Mouse (Mus musculus): ENCODE results near the gene Olfr1222. TPM values are rescaled to one million over a fixed set of nuclear protein-coding genes. Genes with fewer than 3 reads are reported as not detected.
"Not testable (repeated sequence)": the region's sequence is repeated elsewhere in the genome, so short reads cannot be mapped to it uniquely, and the experiment has no call there.

Olfr1222 gene
- polyA plus RNA-seq (2016; fragmentation: Nextera tagmentation; extraction: Ambion mirVana) = not detected in 2 replicates

GRCm38 (mm10) chr2:89132954-89133353 is at the start of gene Olfr1222:
Gene Olfr1222 (minus strand): TSS chr2:89133054.
- WGBS = 88% methylated on average over 3 of the region's 3 CpGs
- Histone ChIP-seq H3K4me1 (no peaks in the 10 kb centered on the region), H3K4me2 (no peak within 1 kb of the TSS), H3K9ac (no peak within 1 kb of the TSS), H3K36me3 (replicated peaks) (no peaks in the 10 kb centered on the region), H3K27me3 (no peaks in the 10 kb centered on the region), H3K4me3 (replicated peaks) (no peak within 1 kb of the TSS), H3K27ac (no peak within 1 kb of the TSS), H3K9me3 (no peaks in the 10 kb centered on the region)
- ATAC-seq (ENCODE audit: low FRiP score) = no peak

DNA sequence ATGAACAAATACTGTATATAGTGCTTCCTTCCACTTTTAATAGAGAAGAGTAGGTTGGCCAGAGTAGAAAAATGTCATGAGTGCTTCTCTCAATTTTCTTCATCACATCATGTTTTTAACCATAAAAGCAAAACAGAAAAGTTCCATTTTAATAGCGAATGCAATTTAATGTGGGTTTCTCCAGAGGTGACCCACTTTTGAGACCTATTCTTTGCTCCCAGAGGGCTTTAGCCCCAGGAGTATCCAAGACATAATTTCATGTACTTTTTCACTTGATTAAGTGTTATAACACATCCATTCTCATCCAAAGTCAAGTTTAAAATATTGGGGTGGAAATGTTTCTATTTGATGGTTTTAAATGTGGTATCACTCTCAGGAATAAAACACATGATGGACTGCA is 41.7 kb upstream of the Olfr1222 start, which contains the start of gene Olfr1225:
Olfr1225 (minus strand) TSS at position 101 of the 400 bp plus-strand sequence.
- WGBS = 100% methylated on average over 1 of the region's 1 CpGs

DNA sequence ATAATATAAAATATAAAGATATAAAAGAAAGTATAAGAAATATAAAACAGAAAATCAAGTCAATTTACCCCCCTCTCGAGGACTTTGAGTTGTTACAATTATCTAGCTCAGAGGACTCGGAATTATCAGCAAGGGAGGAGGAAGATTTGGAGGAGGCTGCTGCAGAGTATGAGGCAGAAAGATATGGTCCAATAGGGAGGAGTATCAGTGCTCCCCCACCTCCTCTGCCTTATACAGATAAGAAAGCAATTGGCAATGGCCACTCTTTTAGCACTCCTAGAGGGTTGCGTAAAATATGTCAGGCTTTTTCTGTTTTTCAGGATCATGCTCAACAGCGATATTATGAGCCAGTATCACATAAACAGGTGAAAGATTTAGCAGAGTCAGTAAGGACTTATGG is 31.9 kb upstream of the Olfr1222 start:
- WGBS = 91% methylated on average over 4 of the region's 4 CpGs
- ATAC-seq (ENCODE audit: low FRiP score); H3K9me3 ChIP-seq: not testable (repeated sequence)

More for the DNA sequence above, 41.7 kb upstream of the Olfr1222 start, which contains the start of gene Olfr1225:
- H3K4me2 ChIP-seq = no peak within 1 kb of the TSS
- no peaks in the 10 kb centered on the region for H3K9me3 ChIP-seq
- H3K36me3 ChIP-seq (replicated peaks) = no peaks in the 10 kb centered on the region
- H3K9ac ChIP-seq = no peak within 1 kb of the TSS
- H3K4me3 ChIP-seq (replicated peaks) = no peak within 1 kb of the TSS
- no peak for ATAC-seq (ENCODE audit: low FRiP score)
- H3K27ac ChIP-seq = no peak within 1 kb of the TSS
- no peaks in the 10 kb centered on the region for H3K4me1 ChIP-seq
- no peaks in the 10 kb centered on the region for H3K27me3 ChIP-seq

DNA sequence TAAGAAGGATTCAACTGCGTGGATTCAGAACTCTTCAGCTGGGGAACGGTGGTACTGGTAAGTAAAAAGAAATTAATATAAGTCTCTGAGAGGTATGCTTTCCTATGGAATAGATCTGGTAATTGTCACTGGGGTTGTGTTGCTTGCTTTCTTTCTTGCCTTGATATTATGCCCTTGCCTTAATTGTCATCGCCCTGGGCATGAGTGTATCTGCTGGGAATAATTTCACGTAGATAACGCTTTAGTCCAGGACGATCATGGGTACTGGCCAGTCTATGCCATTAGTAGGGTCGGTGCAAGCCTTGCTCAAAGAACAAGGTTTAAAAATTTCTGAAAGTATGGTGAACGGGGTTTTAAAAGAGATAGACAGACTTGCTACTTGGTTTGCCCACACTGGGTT is 31.1 kb upstream of the Olfr1222 start, which contains the start of gene Olfr1224-ps1:
Olfr1224-ps1 (minus strand) TSS at position 101 of the 400 bp plus-strand sequence.
- H3K36me3 ChIP-seq (replicated peaks) = not testable (repeated sequence)

More for the DNA sequence above, 31.9 kb upstream of the Olfr1222 start:
- H3K4me1 ChIP-seq; H3K9ac ChIP-seq; H3K4me2 ChIP-seq; H3K27me3 ChIP-seq; H3K27ac ChIP-seq; H3K36me3 ChIP-seq (replicated peaks); H3K4me3 ChIP-seq (replicated peaks): not testable (repeated sequence)

GRCm38 (mm10) chr2:89151460-89151859 is 18.6 kb upstream of the Olfr1222 start, which contains the start of gene Olfr1223:
Gene Olfr1223 (minus strand): TSS chr2:89151560.
- 83% methylated on average over 1 of the region's 1 CpGs for WGBS
- Histone ChIP-seq H3K27me3 (no peaks in the 10 kb centered on the region), H3K36me3 (replicated peaks) (no peaks in the 10 kb centered on the region)

More for the DNA sequence above, 31.1 kb upstream of the Olfr1222 start, which contains the start of gene Olfr1224-ps1:
- H3K27me3 ChIP-seq; H3K9me3 ChIP-seq; ATAC-seq (ENCODE audit: low FRiP score); H3K4me3 ChIP-seq (replicated peaks); H3K9ac ChIP-seq; H3K4me2 ChIP-seq; H3K4me1 ChIP-seq; H3K27ac ChIP-seq: not testable (repeated sequence)
- WGBS = 93% methylated on average over 8 of the region's 8 CpGs

GRCm38 (mm10) chr2:89117183-89117582 is 15.7 kb downstream of the Olfr1222 start, which contains the start of gene Olfr1221:
Gene Olfr1221 (minus strand): TSS chr2:89117283.
- H3K36me3 ChIP-seq (replicated peaks) = no peaks in the 10 kb centered on the region
- no peaks in the 10 kb centered on the region for H3K4me1 ChIP-seq
- 89% methylated on average over 2 of the region's 2 CpGs for WGBS
- no peak within 1 kb of the TSS for H3K27ac ChIP-seq
- no peak within 1 kb of the TSS for H3K4me2 ChIP-seq
- no peak for ATAC-seq (ENCODE audit: low FRiP score)
- H3K4me3 ChIP-seq (replicated peaks) = no peak within 1 kb of the TSS
- H3K27me3 ChIP-seq = no peaks in the 10 kb centered on the region
- no peaks in the 10 kb centered on the region for H3K9me3 ChIP-seq
- H3K9ac ChIP-seq = no peak within 1 kb of the TSS

More at GRCm38 (mm10) chr2:89151460-89151859, 18.6 kb upstream of the Olfr1222 start, which contains the start of gene Olfr1223:
- H3K4me2 ChIP-seq = no peak within 1 kb of the TSS
- no peaks in the 10 kb centered on the region for H3K4me1 ChIP-seq
- H3K27ac ChIP-seq = no peak within 1 kb of the TSS
- H3K9me3 ChIP-seq = no peaks in the 10 kb centered on the region
- no peak within 1 kb of the TSS for H3K9ac ChIP-seq
- H3K4me3 ChIP-seq (replicated peaks) = no peak within 1 kb of the TSS
- no peak for ATAC-seq (ENCODE audit: low FRiP score)

DNA sequence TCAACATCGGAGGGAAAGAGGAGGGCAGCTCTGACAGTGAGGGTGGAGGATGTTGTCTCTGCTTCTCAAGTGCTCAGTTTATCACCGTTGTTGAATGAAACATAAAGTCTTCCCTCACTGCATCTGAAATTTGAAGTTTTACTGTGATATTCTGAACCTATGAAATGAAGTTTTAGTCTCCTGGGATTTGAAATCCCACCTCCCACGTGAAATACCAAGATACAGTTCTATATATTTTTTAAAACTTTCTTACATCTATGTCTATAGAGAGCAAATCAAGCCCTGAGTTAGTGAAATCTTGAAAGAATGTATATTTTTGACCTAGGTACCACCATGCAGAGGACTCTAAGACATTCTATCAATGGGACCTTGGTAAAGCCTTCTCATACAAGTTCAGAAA is 26.1 kb downstream of the Olfr1222 start, which contains the start of gene Olfr1220:
Olfr1220 (minus strand) TSS at position 101 of the 400 bp plus-strand sequence.
- Histone ChIP-seq H3K9me3 (no peaks in the 10 kb centered on the region), H3K4me1 (no peaks in the 10 kb centered on the region), H3K27ac (no peak within 1 kb of the TSS), H3K4me3 (replicated peaks) (no peak within 1 kb of the TSS), H3K9ac (no peak within 1 kb of the TSS), H3K27me3 (no peaks in the 10 kb centered on the region), H3K36me3 (replicated peaks) (no peaks in the 10 kb centered on the region), H3K4me2 (no peak within 1 kb of the TSS)
- WGBS = 78% methylated on average over 3 of the region's 3 CpGs
- no peak for ATAC-seq (ENCODE audit: low FRiP score)

- no peak for ATAC-seq (ENCODE audit: low FRiP score)
- no peak overlapping the region for H3K9ac ChIP-seq
- no peak overlapping the region for H3K4me3 ChIP-seq (replicated peaks)
- H3K27ac ChIP-seq = no peak overlapping the region
- H3K4me1 ChIP-seq = no peaks in the 10 kb centered on the region
- no peak overlapping the region for H3K4me2 ChIP-seq
- H3K36me3 ChIP-seq (replicated peaks) = no peaks in the 10 kb centered on the region
- H3K9me3 ChIP-seq = no peaks in the 10 kb centered on the region
- no peaks in the 10 kb centered on the region for H3K27me3 ChIP-seq
Measured at GRCm38 (mm10) chr2:89105651-89106050, 27.2 kb downstream of the Olfr1222 start.

DNA sequence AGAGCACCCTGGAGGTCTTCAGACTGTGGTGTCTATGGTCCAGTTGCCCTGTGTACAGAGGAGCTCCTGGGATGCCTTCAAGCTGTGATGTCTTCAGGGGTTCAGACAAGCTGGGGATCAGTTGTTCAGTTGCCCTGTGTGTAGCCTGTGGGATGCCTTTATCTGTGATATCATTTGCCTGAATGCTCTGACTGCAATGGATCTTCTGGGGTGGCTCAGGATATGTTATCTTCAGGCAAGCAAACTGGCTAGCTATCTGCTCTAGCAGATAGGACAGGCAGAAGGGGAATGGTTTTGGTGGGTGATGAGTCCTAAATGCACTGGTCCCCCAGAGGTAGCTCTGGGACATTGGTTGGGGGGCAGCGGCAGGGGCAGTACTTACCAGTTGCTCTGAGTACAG is 39.0 kb downstream of the Olfr1222 start:
- Histone ChIP-seq H3K9me3 (no peaks in the 10 kb centered on the region), H3K27me3 (no peaks in the 10 kb centered on the region), H3K4me1 (no peaks in the 10 kb centered on the region), H3K4me3 (replicated peaks) (no peak overlapping the region), H3K9ac (no peak overlapping the region), H3K27ac (no peak overlapping the region), H3K36me3 (replicated peaks) (no peaks in the 10 kb centered on the region), H3K4me2 (no peak overlapping the region)
- no peak for ATAC-seq (ENCODE audit: low FRiP score)
- WGBS = 90% methylated on average over 1 of the region's 1 CpGs

- Histone ChIP-seq H3K9ac (no peak within 1 kb of the TSS), H3K4me1 (no peaks in the 10 kb centered on the region), H3K9me3 (no peaks in the 10 kb centered on the region), H3K4me3 (replicated peaks) (no peak within 1 kb of the TSS), H3K27me3 (no peaks in the 10 kb centered on the region), H3K27ac (no peak within 1 kb of the TSS), H3K36me3 (replicated peaks) (no peaks in the 10 kb centered on the region), H3K4me2 (no peak within 1 kb of the TSS)
- whole genome bisulfite sequencing = 68% methylated on average over 1 of the region's 1 CpGs
- no peak for ATAC-seq (ENCODE audit: low FRiP score)
Measured at GRCm38 (mm10) chr2:89083413-89083812, 49.4 kb downstream of the Olfr1222 start, which contains the start of gene Olfr1219. Gene Olfr1219 (minus strand): TSS chr2:89083513.

DNA sequence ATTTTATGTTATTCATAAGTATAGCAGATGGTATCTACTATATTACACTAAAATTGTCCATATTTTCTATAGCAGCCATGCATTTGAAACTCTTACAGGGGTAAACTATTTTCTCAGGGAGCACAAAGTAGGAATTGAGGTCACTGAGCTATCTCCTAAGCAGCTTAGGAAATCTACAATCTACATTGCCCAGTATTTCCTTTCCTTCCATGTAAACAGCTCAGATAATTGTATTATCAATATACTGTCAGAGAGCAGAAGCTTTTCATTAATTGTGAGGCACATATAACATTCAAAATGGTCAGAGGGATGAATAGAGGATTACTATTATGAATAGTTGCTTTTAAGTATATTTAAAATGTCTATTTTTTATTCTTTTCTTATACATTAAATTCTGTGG is 51.4 kb downstream of the Olfr1222 start:
- ATAC-seq (ENCODE audit: low FRiP score) = no peak
- no peak overlapping the region for H3K4me2 ChIP-seq
- H3K4me1 ChIP-seq = no peaks in the 10 kb centered on the region
- no peak overlapping the region for H3K4me3 ChIP-seq (replicated peaks)
- no peaks in the 10 kb centered on the region for H3K27me3 ChIP-seq
- no peak overlapping the region for H3K9ac ChIP-seq
- H3K36me3 ChIP-seq (replicated peaks) = no peaks in the 10 kb centered on the region
- H3K9me3 ChIP-seq = no peaks in the 10 kb centered on the region
- H3K27ac ChIP-seq = no peak overlapping the region

Data from forebrain, embryonic 12.5 days (tissue).